Mouse (Mus musculus) MEL (cell line): ENCODE measurements at regions not wholly inside any gene's neighbourhood (a gene's known extent, or its start where the extent isn't known, plus 50 kb on each side); places are given as distances from the start of the nearest gene placed in this dataset.

ENCODE experiments used
- DNase-seq: peaks from one replicate; pipeline ENCODE4 v3.0.0; 2011; ENCODE audit warnings: low read depth, low spot score
- H3K27ac ChIP-seq: 2 replicates; pipeline ENCODE4 v1.5.1; 2012; ENCODE audit warnings: low read depth, mild to moderate bottlenecking, control low read depth, low read length, moderate library complexity; ENCODE audit not compliant: control insufficient read depth
- H3K27me3 ChIP-seq, 2 experiments: fragments of 150-350 bp in 1 of 2; sonication (generic) in 1 of 2; 2 replicates each; pipeline ENCODE4 v1.6.1; 2012; ENCODE audit warnings: low read length in 2 of 2, mild to moderate bottlenecking in 2 of 2, improper control_type of control experiment in 1 of 2, moderate library complexity in 1 of 2; ENCODE audit not compliant: insufficient read depth in 2 of 2, control insufficient read depth in 1 of 2
- H3K36me3 ChIP-seq, 2 experiments: 2 replicates each; pipeline ENCODE4 v1.6.1; 2012 to 2014; ENCODE audit warnings: low read length in 2 of 2, improper control_type of control experiment in 1 of 2, inconsistent platforms in 1 of 2, mild to moderate bottlenecking in 1 of 2; ENCODE audit not compliant: insufficient read depth in 2 of 2, control insufficient read depth in 1 of 2
- H3K4me1 ChIP-seq, 2 experiments: fragments of 150-350 bp in 1 of 2; sonication (generic) in 1 of 2; 2 replicates each; pipeline ENCODE4 v1.6.1; 2012; ENCODE audit warnings: low read length in 2 of 2, improper control_type of control experiment in 1 of 2, mild to moderate bottlenecking in 1 of 2; ENCODE audit not compliant: insufficient read depth in 2 of 2, control insufficient read depth in 1 of 2
- H3K4me3 ChIP-seq, 2 experiments: fragments of 150-350 bp in 1 of 2; sonication (generic) in 1 of 2; 2 replicates each; pipeline ENCODE4 v1.5.1; 2012; ENCODE audit warnings: low read depth in 2 of 2, low read length in 2 of 2, mild to moderate bottlenecking in 2 of 2, moderate library complexity in 2 of 2, control low read depth in 1 of 2, improper control_type of control experiment in 1 of 2; ENCODE audit not compliant: control insufficient read depth in 1 of 2, insufficient read depth in 1 of 2
- H3K79me2 ChIP-seq: 2 replicates; pipeline ENCODE4 v1.6.1; 2012; ENCODE audit warnings: mild to moderate bottlenecking, low read length, moderate library complexity; ENCODE audit not compliant: control insufficient read depth, poor library complexity, insufficient read depth
- H3K9ac ChIP-seq: 2 replicates; pipeline ENCODE4 v1.6.1; 2012; ENCODE audit warnings: low read depth, mild to moderate bottlenecking, control low read depth, low read length, moderate library complexity; ENCODE audit not compliant: control insufficient read depth, poor library complexity, severe bottlenecking
- H3K9me3 ChIP-seq: fragments of 150-350 bp; sonication (generic); replicated peaks from 2 replicates; pipeline ENCODE4 v1.6.1; 2012; ENCODE audit warnings: mild to moderate bottlenecking, low read length, improper control_type of control experiment, moderate library complexity; ENCODE audit not compliant: insufficient read depth
- BHLHE40 ChIP-seq: IDR thresholded peaks from 2 replicates; pipeline ENCODE4 v1.6.1; 2012; ENCODE audit warnings: low read depth, mild to moderate bottlenecking, inconsistent platforms, low read length, improper control_type of control experiment, borderline replicate concordance
- CHD2 ChIP-seq: IDR thresholded peaks from 2 replicates; pipeline ENCODE4 v1.6.1; 2011; ENCODE audit warnings: low read length, improper control_type of control experiment
- CTCF ChIP-seq, 3 experiments: IDR thresholded peaks in 2 of 3; conservative IDR thresholded peaks in 1 of 3; 2 replicates each; pipeline ENCODE4 v1.5.1; 2011 to 2012; ENCODE audit warnings: low read length in 3 of 3, low read depth in 2 of 3, mild to moderate bottlenecking in 2 of 3, improper control_type of control experiment in 1 of 3, inconsistent platforms in 1 of 3, mixed read lengths in 1 of 3, moderate library complexity in 1 of 3; ENCODE audit not compliant: control insufficient read depth in 1 of 3, insufficient read depth in 1 of 3, poor library complexity in 1 of 3, severe bottlenecking in 1 of 3
- E2F4 ChIP-seq: IDR thresholded peaks from 2 replicates; pipeline ENCODE4 v1.6.1; 2011; ENCODE audit warnings: low read depth, low read length, improper control_type of control experiment, borderline replicate concordance
- ELF1 ChIP-seq: IDR thresholded peaks from 2 replicates; pipeline ENCODE4 v1.6.1; 2014; ENCODE audit warnings: low read depth, mild to moderate bottlenecking, inconsistent platforms, low read length, improper control_type of control experiment, moderate library complexity
- EP300 ChIP-seq, 2 experiments: IDR thresholded peaks; 2 replicates each; pipeline ENCODE4 v1.6.1; 2011; ENCODE audit warnings: improper control_type of control experiment in 2 of 2, low read length in 2 of 2, low read depth in 1 of 2, mild to moderate bottlenecking in 1 of 2
- ETS1 ChIP-seq: IDR thresholded peaks from 2 replicates; pipeline ENCODE4 v1.6.1; 2012; ENCODE audit warnings: low read depth, mild to moderate bottlenecking, inconsistent platforms, low read length, improper control_type of control experiment, moderate library complexity
- JUND ChIP-seq: IDR thresholded peaks from 2 replicates; pipeline ENCODE4 v1.6.1; 2011; ENCODE audit warnings: low read depth, mild to moderate bottlenecking, improper control_type of control experiment, low read length
- MEF2A ChIP-seq: IDR thresholded peaks from 2 replicates; pipeline ENCODE4 v1.6.1; 2014; ENCODE audit warnings: low read depth, mild to moderate bottlenecking, inconsistent platforms, low read length, improper control_type of control experiment; ENCODE audit not compliant: poor library complexity, insufficient replicate concordance, severe bottlenecking; ENCODE audit errors: extremely low read depth
- MXI1 ChIP-seq: IDR thresholded peaks from 2 replicates; pipeline ENCODE4 v1.6.1; 2011; ENCODE audit warnings: mild to moderate bottlenecking, low read depth, low read length, improper control_type of control experiment
- MYB ChIP-seq: IDR thresholded peaks from 2 replicates; pipeline ENCODE4 v1.6.1; 2011; ENCODE audit warnings: mild to moderate bottlenecking, low read depth, low read length, improper control_type of control experiment
- MYC ChIP-seq: IDR thresholded peaks from 2 replicates; pipeline ENCODE4 v1.6.1; 2011; ENCODE audit warnings: low read depth, mild to moderate bottlenecking, low read length, improper control_type of control experiment, moderate library complexity
- POLR2A ChIP-seq, 2 experiments: IDR thresholded peaks; 2 replicates each; pipeline ENCODE4 v1.6.1; 2011 to 2012; ENCODE audit warnings: low read length in 2 of 2, mild to moderate bottlenecking in 2 of 2, control low read depth in 1 of 2, improper control_type of control experiment in 1 of 2, low read depth in 1 of 2, moderate library complexity in 1 of 2; ENCODE audit not compliant: control insufficient read depth in 1 of 2, insufficient read depth in 1 of 2, poor library complexity in 1 of 2
- POLR2AphosphoS2 ChIP-seq: IDR thresholded peaks from 2 replicates; pipeline ENCODE4 v1.6.1; 2011; ENCODE audit warnings: low read length, improper control_type of control experiment
- POLR2AphosphoS5 ChIP-seq: IDR thresholded peaks from 2 replicates; pipeline ENCODE4 v1.6.1; 2012; ENCODE audit warnings: low read depth, borderline replicate concordance, mild to moderate bottlenecking, inconsistent platforms, low read length, moderate library complexity, mixed read lengths
- RAD21 ChIP-seq: IDR thresholded peaks from 2 replicates; pipeline ENCODE4 v1.6.1; 2011; ENCODE audit warnings: mild to moderate bottlenecking, low read depth, low read length, improper control_type of control experiment
- RCOR1 ChIP-seq: IDR thresholded peaks from 2 replicates; pipeline ENCODE4 v1.6.1; 2012; ENCODE audit warnings: low read depth, mild to moderate bottlenecking, inconsistent platforms, low read length, improper control_type of control experiment
- SIN3A ChIP-seq: IDR thresholded peaks from 2 replicates; pipeline ENCODE4 v1.6.1; 2012; ENCODE audit warnings: low read length, improper control_type of control experiment, inconsistent platforms
- TAL1 ChIP-seq: IDR thresholded peaks from 2 replicates; pipeline ENCODE4 v1.6.1; 2012; ENCODE audit warnings: mild to moderate bottlenecking, inconsistent platforms, low read length, moderate library complexity, mixed read lengths
- TCF12 ChIP-seq: IDR thresholded peaks from 2 replicates; pipeline ENCODE4 v1.6.1; 2014; ENCODE audit warnings: low read depth, mild to moderate bottlenecking, inconsistent platforms, low read length, improper control_type of control experiment, moderate library complexity
- UBTF ChIP-seq: IDR thresholded peaks from 2 replicates; pipeline ENCODE4 v1.6.1; 2012; ENCODE audit warnings: low read depth, mild to moderate bottlenecking, inconsistent platforms, low read length, improper control_type of control experiment, moderate library complexity, borderline replicate concordance; ENCODE audit not compliant: insufficient read depth
- USF2 ChIP-seq, 2 experiments: IDR thresholded peaks; 2 replicates each; pipeline ENCODE4 v1.6.1; 2011 to 2012; ENCODE audit warnings: improper control_type of control experiment in 2 of 2, low read length in 2 of 2, borderline replicate concordance in 1 of 2, inconsistent platforms in 1 of 2, low read depth in 1 of 2, mild to moderate bottlenecking in 1 of 2; ENCODE audit not compliant: insufficient read depth in 1 of 2
- ZC3H11A ChIP-seq: IDR thresholded peaks from 2 replicates; pipeline ENCODE4 v1.6.1; 2012; ENCODE audit warnings: low read depth, mild to moderate bottlenecking, inconsistent platforms, low read length, improper control_type of control experiment
- ZNF384 ChIP-seq: IDR thresholded peaks from 2 replicates; pipeline ENCODE4 v1.6.1; 2012; ENCODE audit warnings: low read depth, mild to moderate bottlenecking, inconsistent platforms, low read length, improper control_type of control experiment

- Histone ChIP-seq H3K9ac (no peak overlapping the region), H3K4me3 (no peak overlapping the region), H3K9me3 (no peaks in the 10 kb centered on the region), H3K4me1 (no peaks in the 10 kb centered on the region), H3K79me2 (no peaks in the 10 kb centered on the region), H3K27ac (no peak overlapping the region), H3K36me3 (no peaks in the 10 kb centered on the region), H3K27me3 (peaks cover 1 to 3% of the 10 kb centered on the region in 2 experiments)
- DNase-seq, result peak; percentile 6
- TF ChIP-seq MXI1 (no peak), POLR2AphosphoS5 (no peak), MYC (no peak), UBTF (no peak), CHD2 (no peak), SIN3A (no peak), MEF2A (no peak), RAD21 (no peak), JUND (no peak), USF2 (IDR thresholded peaks at IDR 0.05; ENCODE audit: borderline replicate concordance in 1 of 2, insufficient read depth in 1 of 2, low read depth in 1 of 2, low read length in 2 of 2) (no peak), CTCF (IDR thresholded peaks at IDR 0.05 in 2 of 3, conservative IDR thresholded peaks at IDR 0.05 in 1 of 3; ENCODE audit: control insufficient read depth in 1 of 3, insufficient read depth in 1 of 3, low read depth in 2 of 3, low read length in 3 of 3, poor library complexity in 1 of 3, severe bottlenecking in 1 of 3) (no peak), ELF1 (no peak)
Measured at GRCm38 (mm10) chr15:40068051-40068450, 66.1 kb upstream of the 9330182O14Rik start.

DNA sequence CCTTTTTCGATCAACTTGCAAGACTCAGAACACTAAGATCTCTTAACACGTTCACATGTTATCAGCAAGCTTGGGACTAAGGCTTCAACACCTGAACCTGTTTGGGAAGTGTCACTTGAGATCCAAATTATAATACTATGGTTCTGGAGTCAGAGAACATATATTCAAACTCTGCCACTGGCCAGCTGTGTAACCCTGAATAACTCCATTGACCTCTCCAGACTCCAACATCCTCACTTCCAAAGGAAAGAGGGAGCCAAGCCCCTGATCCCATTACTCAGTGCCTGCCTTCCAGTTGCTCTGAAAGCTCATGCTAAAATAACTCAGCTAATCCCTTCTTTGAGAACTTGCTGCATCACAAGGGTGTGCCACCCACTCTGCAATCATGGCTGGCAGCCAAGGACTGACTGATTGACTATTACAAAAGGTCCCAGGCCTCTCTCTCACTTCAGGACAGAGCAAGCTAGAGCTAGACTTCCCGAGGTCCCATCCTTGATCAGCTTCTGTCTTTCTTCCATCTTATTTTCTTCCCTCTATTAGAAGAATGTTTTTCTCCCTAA, 58.8 kb upstream of the 9330182O14Rik start:
- TF ChIP-seq MYB (no peak), UBTF (no peak), POLR2AphosphoS5 (no peak), MEF2A (no peak), TCF12 (no peak), RAD21 (no peak), E2F4 (no peak), ZC3H11A (no peak), POLR2A (IDR thresholded peaks at IDR 0.05; ENCODE audit: control insufficient read depth in 1 of 2, insufficient read depth in 1 of 2, low read depth in 1 of 2, low read length in 2 of 2, poor library complexity in 1 of 2) (no peak), TAL1 (no peak), ETS1 (no peak), RCOR1 (no peak), BHLHE40 (no peak), ELF1 (no peak), POLR2AphosphoS2 (no peak), ZNF384 (no peak), EP300 (IDR thresholded peaks at IDR 0.05; ENCODE audit: low read depth in 1 of 2, low read length in 2 of 2) (no peak), JUND (no peak)
- Histone ChIP-seq H3K27ac (no peak overlapping the region), H3K9ac (no peak overlapping the region), H3K9me3 (no peaks in the 10 kb centered on the region), H3K4me3 (no peak overlapping the region), H3K4me1 (no peaks in the 10 kb centered on the region), H3K36me3 (no peaks in the 10 kb centered on the region), H3K27me3 (peaks cover 0 to 3% of the 10 kb centered on the region in 2 experiments; a peak in 3 of 4 replicates), H3K79me2 (no peaks in the 10 kb centered on the region)
- DNase-seq, result no peak
